Mouse (Mus musculus) embryonic fibroblast, embryonic 13.5 days (primary cell): ENCODE data around the gene Acap2.

Source experiments
- CTCF ChIP-seq: IDR thresholded peaks from 2 replicates; pipeline ENCODE4 v1.5.1; 2011; ENCODE audit warnings: mild to moderate bottlenecking, control low read depth, low read length, moderate library complexity, borderline replicate concordance; ENCODE audit not compliant: insufficient read depth
- POLR2A ChIP-seq: IDR thresholded peaks from 2 replicates; pipeline ENCODE4 v1.6.1; 2011; ENCODE audit warnings: low read depth, mild to moderate bottlenecking, control low read depth, low read length, moderate library complexity

DNA sequence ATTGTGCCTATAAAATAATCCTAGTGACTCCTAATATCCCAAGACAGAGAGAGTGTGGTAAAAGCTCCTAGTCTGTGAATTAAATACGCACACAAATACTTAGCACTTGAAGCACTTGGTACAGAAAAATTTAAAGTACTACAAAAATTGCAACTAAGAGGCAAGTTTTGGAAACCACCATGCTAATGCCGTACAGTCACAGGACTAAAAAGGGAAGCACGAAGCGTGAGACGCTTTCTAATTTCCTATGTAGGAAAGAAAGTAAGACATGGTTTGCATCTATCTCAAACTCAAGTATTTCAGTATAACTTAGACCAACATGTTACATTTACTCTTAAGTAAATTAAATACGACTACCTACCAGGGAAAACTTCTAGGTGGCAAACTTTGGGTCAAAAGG lies 79.4 kb downstream of the Acap2 start:
- TF ChIP-seq POLR2A (no peak), CTCF (no peak)
